Mouse (Mus musculus): ENCODE results near the gene Ptdss2.

GRCm38 (mm10) chr7:141097177-141097576 is 25.0 kb upstream of the Ptdss2 start:
- TF ChIP-seq CTCF (IDR thresholded peaks at IDR 0.05; ENCODE audit: low read depth): no peak
- TF ChIP-seq EP300 (IDR thresholded peaks at IDR 0.05; ENCODE audit: low read depth): no peak
